Mouse (Mus musculus): Measurements from ENCODE around the gene Gtf3c2. TPM values are rescaled to one million over a fixed set of nuclear protein-coding genes. Genes with fewer than 3 reads are reported as not detected.
A peak's percentile ranks its signal among the peaks of the same experiment; 100 is the strongest.

The Gtf3c2 gene
- total RNA-seq, 1 experiment from 2014 or later = 83.8 TPM

- ATAC-seq (replicated peaks; ENCODE audit: low read depth, poor library complexity, severe bottlenecking) = no peak
Measured at GRCm38 (mm10) chr5:31198616-31199320, 18.8 kb upstream of the Gtf3c2 start.

GRCm38 (mm10) chr5:31198170-31198569 is 18.2 kb upstream of the Gtf3c2 start:
- no peak for ATAC-seq (replicated peaks; ENCODE audit: low read depth, poor library complexity, severe bottlenecking)

GRCm38 (mm10) chr5:31197072-31197471 is 17.1 kb upstream of the Gtf3c2 start:
- no peak for ATAC-seq (replicated peaks; ENCODE audit: low read depth, poor library complexity, severe bottlenecking)

- no peak for ATAC-seq (replicated peaks; ENCODE audit: low read depth, poor library complexity, severe bottlenecking)
Measured at GRCm38 (mm10) chr5:31196207-31196606, 16.3 kb upstream of the Gtf3c2 start.

- no peak for ATAC-seq (replicated peaks; ENCODE audit: low read depth, poor library complexity, severe bottlenecking)
Measured at GRCm38 (mm10) chr5:31195671-31196070, 15.7 kb upstream of the Gtf3c2 start.

- no peak for ATAC-seq (replicated peaks; ENCODE audit: low read depth, poor library complexity, severe bottlenecking)
Measured at GRCm38 (mm10) chr5:31194486-31195485, 14.8 kb upstream of the Gtf3c2 start.

- no peak for ATAC-seq (replicated peaks; ENCODE audit: low read depth, poor library complexity, severe bottlenecking)
Measured at GRCm38 (mm10) chr5:31193631-31194281, 13.8 kb upstream of the Gtf3c2 start.

GRCm38 (mm10) chr5:31192939-31193630 is 13.1 kb upstream of the Gtf3c2 start, which contains the start of the genes Snx17 and Eif2b4:
Snx17 (plus strand) TSS chr5:31193227.
Eif2b4 (minus strand) TSS chr5:31193430.
- ATAC-seq (replicated peaks; ENCODE audit: low read depth, poor library complexity, severe bottlenecking) = peak; percentile 93

GRCm38 (mm10) chr5:31192045-31192938 is 12.3 kb upstream of the Gtf3c2 start:
- peak; percentile 31; the same call in 1 of the 2 replicates for ATAC-seq (replicated peaks; ENCODE audit: low read depth, poor library complexity, severe bottlenecking)

- ATAC-seq (replicated peaks; ENCODE audit: low read depth, poor library complexity, severe bottlenecking) = no peak
Measured at GRCm38 (mm10) chr5:31190201-31190600, 10.3 kb upstream of the Gtf3c2 start.

GRCm38 (mm10) chr5:31188223-31188840 is 8.4 kb upstream of the Gtf3c2 start:
- ATAC-seq (replicated peaks; ENCODE audit: low read depth, poor library complexity, severe bottlenecking) = no peak

GRCm38 (mm10) chr5:31183678-31184077 is 3.7 kb upstream of the Gtf3c2 start:
- ATAC-seq (replicated peaks; ENCODE audit: low read depth, poor library complexity, severe bottlenecking) = no peak

- ATAC-seq (replicated peaks; ENCODE audit: low read depth, poor library complexity, severe bottlenecking) = no peak
Measured at GRCm38 (mm10) chr5:31181183-31181770, 1.3 kb upstream of the Gtf3c2 start.

- peak; percentile 40 for ATAC-seq (replicated peaks; ENCODE audit: low read depth, poor library complexity, severe bottlenecking)
Measured at GRCm38 (mm10) chr5:31179301-31179765, 611 bp downstream of the Gtf3c2 start.

- ATAC-seq (replicated peaks; ENCODE audit: low read depth, poor library complexity, severe bottlenecking) = no peak
Measured at GRCm38 (mm10) chr5:31168630-31169029, 11.3 kb downstream of the Gtf3c2 start.

GRCm38 (mm10) chr5:31164878-31165277 is 15.1 kb downstream of the Gtf3c2 start:
- no peak for ATAC-seq (replicated peaks; ENCODE audit: low read depth, poor library complexity, severe bottlenecking)

GRCm38 (mm10) chr5:31162462-31162861 is 17.5 kb downstream of the Gtf3c2 start:
- 0 out of 2 replicates have a peak, but pooled peaks have one; percentile 47 for ATAC-seq (replicated peaks; ENCODE audit: low read depth, poor library complexity, severe bottlenecking)

GRCm38 (mm10) chr5:31154152-31154553 is 25.8 kb downstream of the Gtf3c2 start, which contains the start of gene Mpv17:
Mpv17 (minus strand) TSS chr5:31154251.
- peak; percentile 93 for ATAC-seq (replicated peaks; ENCODE audit: low read depth, poor library complexity, severe bottlenecking)
